ENCODE assay signal across 17 mouse cellular contexts in the genomic region with DNA sequence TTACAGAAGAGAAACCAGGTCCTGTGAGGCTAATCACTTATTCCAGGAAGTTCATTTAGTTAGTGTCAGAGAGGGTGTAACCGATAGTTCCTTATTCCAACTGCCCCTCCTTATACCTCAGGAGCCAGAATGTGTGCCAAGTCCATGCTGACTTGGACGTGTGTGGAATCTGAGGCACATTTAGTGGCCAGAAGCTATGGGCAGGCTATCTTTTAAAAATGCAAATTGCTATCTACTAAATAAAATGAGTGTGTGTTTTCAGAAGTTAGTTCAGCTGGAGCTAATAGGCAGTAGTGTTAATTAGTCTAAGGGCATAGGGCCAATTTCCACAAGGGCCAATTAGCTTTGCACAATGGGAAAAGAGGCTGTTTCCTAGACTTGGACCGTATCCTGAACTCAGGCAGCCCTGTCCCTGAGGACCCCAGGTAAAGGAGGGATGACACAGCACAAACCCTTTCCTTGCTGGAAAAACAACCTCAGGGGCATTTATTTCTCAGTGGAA.
DNase-seq lines count a peak whose midpoint lies in the region; ATAC-seq and TF ChIP-seq lines count a peak whose summit lies in the region.
"Had no signal": no experiment of that assay in that cellular context is flagged by ENCODE, and none has a peak within 500 bp of the region (broad histone marks: within the 10 kb centered on the region; RNA-seq: fewer than 3 reads in every experiment).

No protein-coding gene starts in this region.

- H3K9ac ChIP-seq in forebrain, embryonic 13.5 days, result no peak overlapping the region
- no peak overlapping the region for H3K9ac ChIP-seq in hindbrain, embryonic 16.5 days (ENCODE audit: low read depth, low read length)
- H3K9ac ChIP-seq: embryonic facial prominence, embryonic 12.5 days; liver, embryonic 13.5 days; midbrain, embryonic 15.5 days; stomach, embryonic 15.5 days had no signal

- H3K27me3 ChIP-seq in heart, embryonic 10.5 days (ENCODE audit: insufficient read depth, poor library complexity, severe bottlenecking), result no peaks in the 10 kb centered on the region
- 0 out of 2 replicates have a peak, but pooled peaks cover 5% of the 10 kb centered on the region for H3K27me3 ChIP-seq in forebrain, embryonic 13.5 days
- H3K27me3 ChIP-seq in hindbrain, embryonic 16.5 days (replicated peaks; ENCODE audit: control insufficient read depth, insufficient read depth, low read length), result no peaks in the 10 kb centered on the region
- H3K27me3 ChIP-seq: CH12.LX; embryonic facial prominence, embryonic 12.5 days; liver, embryonic 13.5 days; midbrain, embryonic 15.5 days; stomach, embryonic 15.5 days had no signal

- peaks cover 33% of the 10 kb centered on the region for H3K4me1 ChIP-seq in heart, embryonic 10.5 days
- peaks cover 49% of the 10 kb centered on the region for H3K4me1 ChIP-seq in forebrain, embryonic 13.5 days
- H3K4me1 ChIP-seq in hindbrain, embryonic 16.5 days (ENCODE audit: control insufficient read depth, insufficient read depth, low read depth, low read length), result peaks cover 19% of the 10 kb centered on the region

- TF ChIP-seq CTCF in brain, embryonic 14.5 days (IDR thresholded peaks at IDR 0.05; ENCODE audit: borderline replicate concordance, extremely low read depth, insufficient read depth, insufficient read length), result no peak

- no peaks in the 10 kb centered on the region for H3K36me3 ChIP-seq in heart, embryonic 10.5 days
- no peaks in the 10 kb centered on the region for H3K36me3 ChIP-seq in forebrain, embryonic 13.5 days (ENCODE audit: poor library complexity, severe bottlenecking)
- no peaks in the 10 kb centered on the region for H3K36me3 ChIP-seq in hindbrain, embryonic 16.5 days (ENCODE audit: control insufficient read depth, insufficient read depth, low read length)
- H3K36me3 ChIP-seq: embryonic facial prominence, embryonic 12.5 days; liver, embryonic 13.5 days; midbrain, embryonic 15.5 days; stomach, embryonic 15.5 days had no signal

- WGBS in heart, embryonic 10.5 days, result 53% methylated on average over 3 of the region's 3 CpGs
- WGBS in forebrain, embryonic 13.5 days, result 13% methylated on average over 3 of the region's 3 CpGs
- 22% methylated on average over 3 of the region's 3 CpGs for WGBS in hindbrain, embryonic 16.5 days

- H3K4me3 ChIP-seq in heart, embryonic 10.5 days, result no peak overlapping the region
- H3K4me3 ChIP-seq in forebrain, embryonic 13.5 days, result no peak overlapping the region
- H3K4me3 ChIP-seq in hindbrain, embryonic 16.5 days (ENCODE audit: low read length), result no peak overlapping the region
- H3K4me3 ChIP-seq: embryonic facial prominence, embryonic 12.5 days; liver, embryonic 13.5 days; midbrain, embryonic 15.5 days; stomach, embryonic 15.5 days had no signal

- no peak overlapping the region for H3K27ac ChIP-seq in heart, embryonic 10.5 days
- H3K27ac ChIP-seq in forebrain, embryonic 13.5 days, result no peak overlapping the region
- H3K27ac ChIP-seq in hindbrain, embryonic 16.5 days (ENCODE audit: low read depth, low read length), result no peak overlapping the region
- H3K27ac ChIP-seq: embryonic facial prominence, embryonic 12.5 days; liver, embryonic 13.5 days; midbrain, embryonic 15.5 days; stomach, embryonic 15.5 days had no signal

- TF ChIP-seq POLR2A in brain, embryonic 14.5 days (IDR thresholded peaks at IDR 0.05; ENCODE audit: borderline replicate concordance, extremely low read depth, insufficient read depth, insufficient read length, poor library complexity, severe bottlenecking), result no peak

- peak overlapping the region; percentile 17; the same call in 1 of the 2 replicates for H3K4me2 ChIP-seq in forebrain, embryonic 13.5 days
- no peak overlapping the region for H3K4me2 ChIP-seq in hindbrain, embryonic 16.5 days (ENCODE audit: low read length)
- H3K4me2 ChIP-seq: embryonic facial prominence, embryonic 12.5 days; liver, embryonic 13.5 days; midbrain, embryonic 15.5 days; stomach, embryonic 15.5 days had no signal

- peak; percentile 85 for ATAC-seq in forebrain, embryonic 13.5 days
- ATAC-seq in hindbrain, embryonic 16.5 days, result peak; percentile 50
- ATAC-seq: midbrain, embryonic 15.5 days had no signal

- peak; percentile 49 for DNase-seq in heart, adult 8-10 months (ENCODE audit: low spot score)
- DNase-seq in heart, embryonic 10.5 days (ENCODE audit: low spot score), result no peak
- peak; percentile 94 for DNase-seq in brain, embryonic 14.5 days (ENCODE audit: low read depth)
- DNase-seq in adrenal gland, adult 18-20 months (ENCODE audit: low spot score in 2 of 2), result no peak
- no peak for DNase-seq in kidney, postnatal 14 days
- DNase-seq in urinary bladder, adult 18-20 months (ENCODE audit: low spot score in 2 of 2), result no peak
- DNase-seq: adrenal gland, postnatal 25 days; cerebellum, adult 11 months; liver, embryonic 13.5 days; lung, postnatal 14 days; right cerebral cortex, postnatal 4 days had no signal

- no peaks in the 10 kb centered on the region for H3K9me3 ChIP-seq in heart, embryonic 10.5 days
- H3K9me3 ChIP-seq in forebrain, embryonic 13.5 days (replicated peaks), result no peaks in the 10 kb centered on the region
- no peaks in the 10 kb centered on the region for H3K9me3 ChIP-seq in hindbrain, embryonic 16.5 days (ENCODE audit: control insufficient read depth, low read length)
- H3K9me3 ChIP-seq: embryonic facial prominence, embryonic 12.5 days; liver, embryonic 13.5 days; midbrain, embryonic 15.5 days; stomach, embryonic 15.5 days had no signal

Comparison
In these comparisons a context has a peak if more than half of its experiments do, and no peak if none do; other contexts are left out.
1. DNase-seq: peak in heart, adult 8-10 months (single experiment) and brain, embryonic 14.5 days (single experiment); none in heart, embryonic 10.5 days (single experiment), adrenal gland, adult 18-20 months (0 of 2), kidney, postnatal 14 days (single experiment) and urinary bladder, adult 18-20 months (0 of 2).